Mouse (Mus musculus): Measurements from ENCODE around the gene Tmc6.

DNA sequence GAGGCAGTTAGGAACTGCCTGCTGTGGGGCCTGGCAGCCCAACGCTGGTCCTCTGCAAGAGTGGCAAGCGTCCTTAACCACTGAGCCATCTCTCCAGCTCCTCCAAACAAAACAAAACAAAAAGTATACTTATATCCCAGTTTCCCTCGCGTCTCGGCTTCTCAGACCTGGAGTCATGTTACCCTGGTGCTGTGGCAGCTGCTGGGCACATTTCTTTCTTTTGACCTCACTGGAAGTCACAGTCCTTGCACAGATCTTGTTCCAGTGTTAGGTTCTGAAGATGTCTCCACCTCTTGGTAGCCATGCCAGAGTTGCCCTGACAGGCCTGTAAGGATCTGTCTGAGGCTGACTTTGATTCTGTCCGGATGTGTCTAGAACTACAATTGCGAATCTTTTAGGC, 19.7 kb upstream of the Tmc6 start:
- no peak for TF ChIP-seq CTCF (IDR thresholded peaks at IDR 0.05; ENCODE audit: insufficient read depth, low read length)
- no peak for TF ChIP-seq POLR2A (IDR thresholded peaks at IDR 0.05; ENCODE audit: borderline replicate concordance, extremely low read depth, low read depth, low read length)
